Mouse (Mus musculus) liver, embryonic 13.5 days (tissue): ENCODE measurements at regions not wholly inside any gene's neighbourhood (a gene's known extent, or its start where the extent isn't known, plus 50 kb on each side); places are given as distances from the start of the nearest gene placed in this dataset.

Source experiments
- ATAC-seq: fragments of 200-750 bp; cut with Nextera tagmentation; 2 replicates; pipeline ENCODE4 v1.8.0; 2017; ENCODE audit warnings: low read depth, mild to moderate bottlenecking, moderate number of reproducible peaks, moderate library complexity
- DNase-seq: peaks from one replicate; pipeline ENCODE4 v3.0.0; 2022
- H3K27ac ChIP-seq: fragments of 300-500 bp; sonication (generic); 2 replicates; pipeline ENCODE4 v1.5.1; 2015; ENCODE audit warnings: moderate library complexity, mild to moderate bottlenecking, inconsistent platforms
- H3K27me3 ChIP-seq: fragments of 300-500 bp; sonication (generic); 2 replicates; pipeline ENCODE4 v1.6.1; 2015; ENCODE audit warnings: mild to moderate bottlenecking, inconsistent platforms
- H3K36me3 ChIP-seq: fragments of 300-500 bp; sonication (generic); 2 replicates; pipeline ENCODE4 v1.6.1; 2015; ENCODE audit warnings: mild to moderate bottlenecking, inconsistent platforms
- H3K4me1 ChIP-seq: fragments of 300-500 bp; sonication (generic); replicated peaks from 2 replicates; pipeline ENCODE4 v1.6.1; 2015; ENCODE audit warnings: inconsistent platforms
- H3K4me2 ChIP-seq: fragments of 300-500 bp; sonication (generic); 2 replicates; pipeline ENCODE4 v1.6.1; 2015; ENCODE audit warnings: inconsistent platforms, mild to moderate bottlenecking, moderate library complexity
- H3K4me3 ChIP-seq: fragments of 300-500 bp; sonication (generic); replicated peaks from 2 replicates; pipeline ENCODE4 v1.5.1; 2015; ENCODE audit warnings: mild to moderate bottlenecking, inconsistent platforms
- H3K9ac ChIP-seq: fragments of 300-500 bp; sonication (generic); 2 replicates; pipeline ENCODE4 v1.6.1; 2015; ENCODE audit warnings: mild to moderate bottlenecking, inconsistent platforms
- H3K9me3 ChIP-seq: fragments of 300-500 bp; sonication (generic); replicated peaks from 2 replicates; pipeline ENCODE4 v1.6.1; 2016; ENCODE audit warnings: inconsistent platforms
- WGBS: fragments of 180-500 bp; shearing (Covaris S2); methylation state at CpG from one replicate; pipeline ENCODE4 v1.1.7; 2015; ENCODE audit not compliant: insufficient replicate concordance; 5-methylcytosine and 5-hydroxymethylcytosine counted together

GRCm38 (mm10) chr3:148550716-148551115, 439.6 kb downstream of the Adgrl2 start:
- ATAC-seq = no peak
- H3K4me3 ChIP-seq = no peak overlapping the region
- 82% methylated on average over 2 of the region's 2 CpGs for WGBS

GRCm38 (mm10) chr3:148544929-148545328, 445.4 kb downstream of the Adgrl2 start:
- no peaks in the 10 kb centered on the region for H3K4me1 ChIP-seq
- DNase-seq (no peak), ATAC-seq (no peak)
- WGBS = 40% methylated on average over 6 of the region's 6 CpGs
- no peak overlapping the region for H3K4me3 ChIP-seq
- H3K4me2 ChIP-seq = no peak overlapping the region
- no peaks in the 10 kb centered on the region for H3K9me3 ChIP-seq
- no peak overlapping the region for H3K9ac ChIP-seq
- H3K27me3 ChIP-seq = no peaks in the 10 kb centered on the region
- no peak overlapping the region for H3K27ac ChIP-seq
- no peaks in the 10 kb centered on the region for H3K36me3 ChIP-seq

More at GRCm38 (mm10) chr3:148550716-148551115, 439.6 kb downstream of the Adgrl2 start:
- Histone ChIP-seq H3K4me2 (no peak overlapping the region), H3K27ac (no peak overlapping the region), H3K9me3 (no peaks in the 10 kb centered on the region), H3K27me3 (no peaks in the 10 kb centered on the region), H3K4me1 (no peaks in the 10 kb centered on the region), H3K9ac (no peak overlapping the region), H3K36me3 (no peaks in the 10 kb centered on the region)
- DNase-seq = no peak

- ATAC-seq = no peak
- whole genome bisulfite sequencing = 55% methylated on average over 5 of the region's 5 CpGs
Observed at GRCm38 (mm10) chr3:148542217-148542616, 448.1 kb downstream of the Adgrl2 start.

GRCm38 (mm10) chr3:148537669-148538271, 452.6 kb downstream of the Adgrl2 start:
- no peak for DNase-seq
- Histone ChIP-seq H3K9me3 (no peaks in the 10 kb centered on the region), H3K9ac (no peak overlapping the region), H3K4me3 (no peak overlapping the region), H3K27ac (no peak overlapping the region), H3K4me1 (no peaks in the 10 kb centered on the region), H3K36me3 (no peaks in the 10 kb centered on the region), H3K4me2 (no peak overlapping the region), H3K27me3 (no peaks in the 10 kb centered on the region)
- WGBS = 62% methylated on average over 4 of the region's 4 CpGs
- no peak for ATAC-seq

More at GRCm38 (mm10) chr3:148542217-148542616, 448.1 kb downstream of the Adgrl2 start:
- H3K4me3 ChIP-seq = no peak overlapping the region
- no peak overlapping the region for H3K27ac ChIP-seq
- DNase-seq = no peak
- H3K9me3 ChIP-seq = no peaks in the 10 kb centered on the region
- H3K27me3 ChIP-seq = no peaks in the 10 kb centered on the region
- no peak overlapping the region for H3K9ac ChIP-seq
- no peaks in the 10 kb centered on the region for H3K36me3 ChIP-seq
- H3K4me1 ChIP-seq = no peaks in the 10 kb centered on the region
- no peak overlapping the region for H3K4me2 ChIP-seq

GRCm38 (mm10) chr3:148529893-148530292, 460.5 kb downstream of the Adgrl2 start:
- no peak overlapping the region for H3K4me3 ChIP-seq
- ATAC-seq (no peak), DNase-seq (no peak)
- H3K4me1 ChIP-seq = no peaks in the 10 kb centered on the region
- no peak overlapping the region for H3K27ac ChIP-seq
- H3K27me3 ChIP-seq = no peaks in the 10 kb centered on the region
- H3K9me3 ChIP-seq = no peaks in the 10 kb centered on the region
- no peaks in the 10 kb centered on the region for H3K36me3 ChIP-seq
- no peak overlapping the region for H3K9ac ChIP-seq
- no peak overlapping the region for H3K4me2 ChIP-seq
- WGBS = 60% methylated on average over 2 of the region's 2 CpGs

GRCm38 (mm10) chr3:148510381-148510780, 480.0 kb downstream of the Adgrl2 start:
- Histone ChIP-seq H3K9ac (no peak overlapping the region), H3K36me3 (no peaks in the 10 kb centered on the region), H3K27me3 (no peaks in the 10 kb centered on the region), H3K27ac (no peak overlapping the region), H3K4me1 (no peaks in the 10 kb centered on the region), H3K4me3 (no peak overlapping the region), H3K4me2 (no peak overlapping the region), H3K9me3 (no peaks in the 10 kb centered on the region)
- ATAC-seq (no peak), DNase-seq (no peak)
- WGBS = 17% methylated on average over 5 of the region's 5 CpGs

GRCm38 (mm10) chr3:148504928-148505327, 485.4 kb downstream of the Adgrl2 start:
- no peak overlapping the region for H3K27ac ChIP-seq
- H3K27me3 ChIP-seq = no peaks in the 10 kb centered on the region
- DNase-seq = no peak
- no peak for ATAC-seq
- no peaks in the 10 kb centered on the region for H3K36me3 ChIP-seq
- WGBS = 58% methylated on average over 2 of the region's 2 CpGs
- no peak overlapping the region for H3K9ac ChIP-seq
- no peaks in the 10 kb centered on the region for H3K9me3 ChIP-seq
- no peak overlapping the region for H3K4me2 ChIP-seq
- no peak overlapping the region for H3K4me3 ChIP-seq
- no peaks in the 10 kb centered on the region for H3K4me1 ChIP-seq

GRCm38 (mm10) chr3:148503432-148503831, 486.9 kb downstream of the Adgrl2 start:
- H3K4me1 ChIP-seq = no peaks in the 10 kb centered on the region
- DNase-seq = no peak
- H3K4me2 ChIP-seq = no peak overlapping the region
- WGBS = 34% methylated on average over 1 of the region's 1 CpGs
- no peaks in the 10 kb centered on the region for H3K9me3 ChIP-seq
- peak; percentile 55 for ATAC-seq
- H3K9ac ChIP-seq = no peak overlapping the region
- H3K36me3 ChIP-seq = no peaks in the 10 kb centered on the region
- H3K27me3 ChIP-seq = no peaks in the 10 kb centered on the region
- H3K27ac ChIP-seq = no peak overlapping the region
- H3K4me3 ChIP-seq = no peak overlapping the region

GRCm38 (mm10) chr3:148501801-148502200, 488.6 kb downstream of the Adgrl2 start:
- H3K4me2 ChIP-seq = no peak overlapping the region
- ATAC-seq (no peak), DNase-seq (no peak)
- no peak overlapping the region for H3K4me3 ChIP-seq
- no peaks in the 10 kb centered on the region for H3K36me3 ChIP-seq
- H3K9ac ChIP-seq = no peak overlapping the region
- H3K4me1 ChIP-seq = no peaks in the 10 kb centered on the region
- H3K27me3 ChIP-seq = no peaks in the 10 kb centered on the region
- H3K27ac ChIP-seq = no peak overlapping the region
- H3K9me3 ChIP-seq = no peaks in the 10 kb centered on the region
- 74% methylated on average over 3 of the region's 3 CpGs for WGBS

- DNase-seq (no peak), ATAC-seq (no peak)
- no peak overlapping the region for H3K27ac ChIP-seq
- H3K4me2 ChIP-seq = no peak overlapping the region
- 23% methylated on average over 5 of the region's 5 CpGs for WGBS
- no peak overlapping the region for H3K9ac ChIP-seq
- no peaks in the 10 kb centered on the region for H3K27me3 ChIP-seq
- H3K36me3 ChIP-seq = no peaks in the 10 kb centered on the region
- no peaks in the 10 kb centered on the region for H3K4me1 ChIP-seq
- H3K4me3 ChIP-seq = no peak overlapping the region
- no peaks in the 10 kb centered on the region for H3K9me3 ChIP-seq
Observed at GRCm38 (mm10) chr3:148496672-148497071, 493.7 kb downstream of the Adgrl2 start.

GRCm38 (mm10) chr3:148491287-148491686, 499.1 kb downstream of the Adgrl2 start:
- no peak overlapping the region for H3K27ac ChIP-seq
- no peak for DNase-seq
- no peaks in the 10 kb centered on the region for H3K4me1 ChIP-seq
- H3K27me3 ChIP-seq = no peaks in the 10 kb centered on the region
- no peaks in the 10 kb centered on the region for H3K36me3 ChIP-seq
- no peak overlapping the region for H3K4me3 ChIP-seq
- WGBS = 34% methylated on average over 3 of the region's 3 CpGs
- ATAC-seq = no peak
- H3K9me3 ChIP-seq = no peaks in the 10 kb centered on the region
- H3K4me2 ChIP-seq = no peak overlapping the region
- no peak overlapping the region for H3K9ac ChIP-seq

- 67% methylated on average over 4 of the region's 4 CpGs for WGBS
- Histone ChIP-seq H3K4me2 (no peak overlapping the region), H3K27ac (no peak overlapping the region), H3K9me3 (no peaks in the 10 kb centered on the region), H3K9ac (no peak overlapping the region), H3K36me3 (no peaks in the 10 kb centered on the region), H3K4me3 (no peak overlapping the region), H3K4me1 (no peaks in the 10 kb centered on the region), H3K27me3 (no peaks in the 10 kb centered on the region)
- ATAC-seq (no peak), DNase-seq (no peak)
Observed at GRCm38 (mm10) chr3:148489201-148489600, 501.2 kb downstream of the Adgrl2 start.
